Mouse (Mus musculus): ENCODE measurements around the gene Smlr1.

DNA sequence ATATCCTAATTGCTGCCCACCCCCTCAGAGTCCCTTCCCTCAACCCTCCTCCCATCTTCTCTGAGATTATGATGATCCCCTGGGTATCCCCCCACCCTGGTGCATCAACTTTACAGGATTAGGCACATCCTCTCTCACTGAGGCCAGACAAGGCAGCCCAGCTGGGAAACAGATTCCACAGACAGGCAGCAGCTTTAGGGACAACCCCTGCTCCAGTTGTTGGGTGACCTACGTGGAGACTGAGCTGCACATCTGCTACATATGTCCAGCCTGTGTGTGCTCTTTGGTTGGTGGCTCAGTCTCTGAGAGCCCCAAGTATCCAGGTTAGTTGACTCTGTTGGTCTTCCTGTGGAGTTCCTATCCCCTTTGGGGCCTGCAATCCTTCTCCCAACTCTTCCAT is 2.7 kb upstream of the Smlr1 start:
- TF ChIP-seq CTCF (IDR thresholded peaks at IDR 0.05; ENCODE audit: extremely low read depth, insufficient read depth, low read length) (no peak), POLR2A (IDR thresholded peaks at IDR 0.05; ENCODE audit: extremely low read depth, insufficient read depth, low read length) (no peak)
